Mouse (Mus musculus) olfactory bulb, adult 2 months (tissue): Measurements from ENCODE around the gene 3100002H09Rik.

Experiments used
- CTCF ChIP-seq: fragments of 200-500 bp; IDR thresholded peaks from 2 replicates; pipeline ENCODE4 v1.5.1; 2012; ENCODE audit warnings: low read depth, mild to moderate bottlenecking, low read length, moderate library complexity; ENCODE audit not compliant: insufficient read depth
- POLR2A ChIP-seq: fragments of 200-500 bp; IDR thresholded peaks from 2 replicates; pipeline ENCODE4 v1.6.1; 2012; ENCODE audit warnings: mild to moderate bottlenecking, low read depth, low read length, moderate library complexity; ENCODE audit not compliant: insufficient read depth

- TF ChIP-seq CTCF = no peak
- no peak for TF ChIP-seq POLR2A
Observed at GRCm38 (mm10) chr4:124643859-124644258, 33.3 kb upstream of the 3100002H09Rik start.
